29 mouse cellular contexts compared by ENCODE assay signal in the genomic region with DNA sequence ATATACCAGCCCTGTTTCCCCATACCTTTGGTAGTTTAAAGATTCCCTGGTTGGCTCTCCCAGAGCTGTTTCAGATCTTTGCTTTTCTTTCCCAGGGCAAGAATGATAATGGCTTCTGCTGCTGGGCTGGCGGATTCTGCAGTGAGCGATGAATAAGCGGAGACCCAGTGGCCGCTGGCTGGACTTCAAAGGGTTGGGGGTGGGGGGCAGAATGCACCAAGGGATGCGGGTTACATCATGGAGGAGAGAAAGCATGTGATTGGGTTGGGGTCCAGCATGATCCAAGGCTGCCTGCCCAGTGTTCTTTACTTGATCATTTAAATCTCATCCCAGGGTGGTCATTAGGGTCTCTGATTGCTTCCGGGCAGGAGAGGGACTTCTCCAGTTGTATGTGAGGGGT. TPM values are rescaled to one million over a fixed set of nuclear protein-coding genes. Genes with fewer than 3 reads are reported as not detected.
DNase-seq lines count a peak whose midpoint lies in the region; ATAC-seq and TF ChIP-seq lines count a peak whose summit lies in the region.
"Had no signal": no experiment of that assay in that cellular context is flagged by ENCODE, and none has a peak within 500 bp of the region (broad histone marks: within the 10 kb centered on the region; RNA-seq: fewer than 3 reads in every experiment).

No protein-coding gene starts in this region.

- no peaks in the 10 kb centered on the region for H3K27me3 ChIP-seq in midbrain, postnatal 0 days (ENCODE audit: insufficient read depth, low read length)
- no peaks in the 10 kb centered on the region for H3K27me3 ChIP-seq in midbrain, embryonic 11.5 days (ENCODE audit: control insufficient read depth, insufficient read depth, low read length)
- H3K27me3 ChIP-seq: CH12.LX; hindbrain, embryonic 12.5 days; hindbrain, embryonic 15.5 days had no signal

- no peaks in the 10 kb centered on the region for H3K4me1 ChIP-seq in midbrain, postnatal 0 days (ENCODE audit: insufficient read depth, low read length)
- no peaks in the 10 kb centered on the region for H3K4me1 ChIP-seq in midbrain, embryonic 11.5 days (ENCODE audit: control insufficient read depth, insufficient read depth, low read length)
- H3K4me1 ChIP-seq: embryonic facial prominence, embryonic 12.5 days; hindbrain, embryonic 15.5 days had no signal

- TF ChIP-seq CTCF in left cerebral cortex, adult 2 months (IDR thresholded peaks at IDR 0.05): no peak
- TF ChIP-seq CTCF in midbrain, postnatal 0 days (IDR thresholded peaks at IDR 0.05): no peak
- no peak for TF ChIP-seq CTCF in brain, embryonic 14.5 days (IDR thresholded peaks at IDR 0.05; ENCODE audit: borderline replicate concordance, extremely low read depth, insufficient read depth, insufficient read length)

- ATAC-seq in midbrain, postnatal 0 days (ENCODE audit: low FRiP score): no peak
- ATAC-seq in midbrain, embryonic 11.5 days (ENCODE audit: low FRiP score): no peak
- ATAC-seq: forebrain, embryonic 16.5 days; inflammation-experienced regulatory T-cells, adult 6 months; intestine, embryonic 16.5 days had no signal

- H3K9ac ChIP-seq in midbrain, postnatal 0 days (replicated peaks; ENCODE audit: low read length, poor library complexity, severe bottlenecking): no peak overlapping the region
- H3K9ac ChIP-seq in midbrain, embryonic 11.5 days (ENCODE audit: low read length): no peak overlapping the region
- H3K9ac ChIP-seq: embryonic facial prominence, embryonic 12.5 days; embryonic facial prominence, embryonic 15.5 days; forebrain, embryonic 12.5 days; hindbrain, embryonic 12.5 days; hindbrain, embryonic 15.5 days had no signal

- no peak overlapping the region for H3K4me2 ChIP-seq in midbrain, postnatal 0 days (ENCODE audit: low read depth, low read length, poor library complexity, severe bottlenecking)
- H3K4me2 ChIP-seq in midbrain, embryonic 11.5 days: no peak overlapping the region
- H3K4me2 ChIP-seq: embryonic facial prominence, embryonic 12.5 days; embryonic facial prominence, embryonic 15.5 days; forebrain, embryonic 12.5 days; heart, embryonic 11.5 days; hindbrain, embryonic 12.5 days; hindbrain, embryonic 15.5 days had no signal

- no peak overlapping the region for H3K27ac ChIP-seq in left cerebral cortex, adult 2 months
- H3K27ac ChIP-seq in midbrain, postnatal 0 days (ENCODE audit: low read depth, low read length): no peak overlapping the region
- H3K27ac ChIP-seq in midbrain, embryonic 11.5 days (ENCODE audit: low read depth, low read length): no peak overlapping the region
- H3K27ac ChIP-seq: embryonic facial prominence, embryonic 12.5 days; embryonic facial prominence, embryonic 15.5 days; forebrain, embryonic 12.5 days; gastrocnemius, adult 2 months; hindbrain, embryonic 12.5 days; hindbrain, embryonic 15.5 days had no signal

- H3K36me3 ChIP-seq in midbrain, postnatal 0 days (ENCODE audit: insufficient read depth, low read length): no peaks in the 10 kb centered on the region
- H3K36me3 ChIP-seq in midbrain, embryonic 11.5 days (ENCODE audit: control insufficient read depth, insufficient read depth, low read length): no peaks in the 10 kb centered on the region
- H3K36me3 ChIP-seq: embryonic facial prominence, embryonic 12.5 days; embryonic facial prominence, embryonic 15.5 days; forebrain, embryonic 12.5 days; G1E; hindbrain, embryonic 12.5 days; hindbrain, embryonic 15.5 days had no signal

- WGBS in midbrain, postnatal 0 days: 33% methylated on average over 6 of the region's 6 CpGs
- WGBS in midbrain, embryonic 11.5 days: 75% methylated on average over 6 of the region's 6 CpGs

- no peak for TF ChIP-seq POLR2A in brain, embryonic 14.5 days (IDR thresholded peaks at IDR 0.05; ENCODE audit: borderline replicate concordance, extremely low read depth, insufficient read depth, insufficient read length, poor library complexity, severe bottlenecking)

- intact Hi-C loops in left cerebral cortex, postnatal 4 days (cut with DNase I): no loop called here
- intact Hi-C loops in left cerebral cortex, adult 2 months (cut with DNase I): no loop called here

- H3K9me3 ChIP-seq in midbrain, postnatal 0 days (ENCODE audit: low read length): no peaks in the 10 kb centered on the region
- no peaks in the 10 kb centered on the region for H3K9me3 ChIP-seq in midbrain, embryonic 11.5 days (ENCODE audit: control insufficient read depth, low read length)
- H3K9me3 ChIP-seq: embryonic facial prominence, embryonic 12.5 days; embryonic facial prominence, embryonic 15.5 days; forebrain, embryonic 12.5 days; hindbrain, embryonic 12.5 days; hindbrain, embryonic 15.5 days had no signal

- peak; percentile 11 for DNase-seq in embryo, embryonic 11 days
- DNase-seq in embryo, embryonic 9.5 days (ENCODE audit: extremely low spot score): no peak
- DNase-seq in left cerebral cortex, postnatal 4 days: peak; percentile 40
- no peak for DNase-seq in left cerebral cortex, adult 2 months (ENCODE audit: extremely low spot score in 1 of 2, low spot score in 2 of 2)
- DNase-seq in midbrain, postnatal 0 days (ENCODE audit: low spot score): peak; percentile 17
- no peak for DNase-seq in midbrain, embryonic 11.5 days (ENCODE audit: low spot score, missing footprints)
- DNase-seq in brain, embryonic 14.5 days (ENCODE audit: low read depth): peak; percentile 67
- no peak for DNase-seq in frontal cortex, postnatal 36 days (ENCODE audit: low spot score in 2 of 2)
- DNase-seq: adrenal gland, adult 2 months; adrenal gland, postnatal 14 days; B cell, adult 2 months; cerebellum, adult 11-12 months; cerebellum, adult 9-10 months; cerebellum, postnatal 14 days; gastrocnemius, adult 2 months; gastrocnemius, postnatal 14 days; heart, adult 11 months had no signal

- no peak overlapping the region for H3K4me3 ChIP-seq in left cerebral cortex, adult 2 months
- no peak overlapping the region for H3K4me3 ChIP-seq in midbrain, postnatal 0 days (ENCODE audit: low read depth, low read length)
- no peak overlapping the region for H3K4me3 ChIP-seq in midbrain, embryonic 11.5 days (ENCODE audit: low read depth, low read length)
- H3K4me3 ChIP-seq: embryonic facial prominence, embryonic 12.5 days; embryonic facial prominence, embryonic 15.5 days; forebrain, embryonic 12.5 days; gastrocnemius, adult 2 months; hindbrain, embryonic 12.5 days; hindbrain, embryonic 15.5 days had no signal

RNA-seq across cellular contexts. Expression of gene Irx5, which starts 56.2 kb away (rescaled TPM):
- not detected for total RNA-seq in left cerebral cortex, postnatal 4 days (2021)
- total RNA-seq in left cerebral cortex, adult 2 months (2021): under 1 TPM in 1 of 2 experiments, not detected in 1; 0.14 TPM
- 30.5 and 37.7 TPM in 2 replicates for total RNA-seq in midbrain, postnatal 0 days (2014; rRNA removed)
- 14.1 and 16.1 TPM in 2 replicates for polyA plus RNA-seq in midbrain, postnatal 0 days (2015; fragmentation: Nextera tagmentation; extraction: Ambion mirVana)
- polyA plus RNA-seq in midbrain, embryonic 11.5 days (2014; fragmentation: Nextera tagmentation; extraction: Ambion mirVana): 40.5 and 43.2 TPM in 2 replicates
- polyA plus RNA-seq in brain, embryonic 14.5 days (2012; rRNA removed): 15.7 and 26.1 TPM in 2 replicates
- total RNA-seq: CH12.LX; gastrocnemius, adult 2 months; gastrocnemius, postnatal 14 days; hematopoietic stem cell, adult 5-6 weeks had no signal
- polyA plus RNA-seq: inflammation-experienced regulatory T-cells, adult 6 months; intestine, embryonic 16.5 days had no signal

Comparison
In these comparisons a context has a peak if more than half of its experiments do, and no peak if none do; other contexts are left out.
1. DNase-seq: peak in embryo, embryonic 11 days (single experiment), left cerebral cortex, postnatal 4 days (single experiment), midbrain, postnatal 0 days (single experiment) and brain, embryonic 14.5 days (single experiment); none in embryo, embryonic 9.5 days (single experiment), left cerebral cortex, adult 2 months (0 of 2), midbrain, embryonic 11.5 days (single experiment) and frontal cortex, postnatal 36 days (0 of 2).
2. RNA of gene Irx5, which starts 56.2 kb away (total RNA-seq): 30.5 to 37.7 TPM in midbrain, postnatal 0 days; 0.14 TPM in left cerebral cortex, adult 2 months and not detected in left cerebral cortex, postnatal 4 days; every median in the first group is over 10 times any median in the second.